Mouse (Mus musculus): ENCODE data around the gene Fignl1.

Fignl1 gene

DNA sequence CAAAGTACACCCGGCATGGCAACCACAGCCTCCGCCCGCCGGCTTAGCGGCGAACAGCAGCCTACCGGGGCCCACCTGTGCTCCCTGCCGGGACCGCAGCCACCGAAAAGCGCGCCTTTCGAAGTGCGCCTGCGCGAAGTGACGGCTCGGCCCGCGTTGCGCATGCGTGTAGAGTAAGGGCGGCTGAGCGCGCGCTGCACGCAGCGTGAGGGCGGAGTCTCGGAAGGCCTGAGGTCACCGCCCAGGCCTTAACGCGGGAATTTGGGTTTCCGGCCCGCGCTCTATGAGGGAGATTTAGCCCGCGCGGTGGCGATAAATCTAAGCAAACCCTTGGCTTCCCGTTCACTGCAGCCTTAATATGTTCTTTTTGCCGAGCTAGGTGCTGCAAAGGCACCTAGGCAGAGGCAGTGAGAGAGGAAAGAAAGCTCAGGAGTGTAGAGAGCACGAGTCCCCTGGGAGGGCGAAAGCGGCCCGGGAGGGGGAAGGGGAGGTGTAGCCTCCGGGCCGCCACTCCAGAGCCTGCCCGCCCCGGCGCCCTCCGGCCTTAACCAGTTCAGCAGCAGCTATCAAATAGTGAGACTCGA, at the start of gene Fignl1:
Gene Fignl1 (minus strand): TSS at position 143 of the 584 bp plus-strand sequence.
- DNase-seq (ENCODE audit: extremely low spot score), result peak; percentile 98

- DNase-seq (ENCODE audit: extremely low spot score), result no peak
Measured at GRCm38 (mm10) chr11:11856959-11857358, 48.2 kb upstream of the Fignl1 start.

GRCm38 (mm10) chr11:11855685-11856131, 46.9 kb upstream of the Fignl1 start:
- no peak for DNase-seq (ENCODE audit: extremely low spot score)

DNA sequence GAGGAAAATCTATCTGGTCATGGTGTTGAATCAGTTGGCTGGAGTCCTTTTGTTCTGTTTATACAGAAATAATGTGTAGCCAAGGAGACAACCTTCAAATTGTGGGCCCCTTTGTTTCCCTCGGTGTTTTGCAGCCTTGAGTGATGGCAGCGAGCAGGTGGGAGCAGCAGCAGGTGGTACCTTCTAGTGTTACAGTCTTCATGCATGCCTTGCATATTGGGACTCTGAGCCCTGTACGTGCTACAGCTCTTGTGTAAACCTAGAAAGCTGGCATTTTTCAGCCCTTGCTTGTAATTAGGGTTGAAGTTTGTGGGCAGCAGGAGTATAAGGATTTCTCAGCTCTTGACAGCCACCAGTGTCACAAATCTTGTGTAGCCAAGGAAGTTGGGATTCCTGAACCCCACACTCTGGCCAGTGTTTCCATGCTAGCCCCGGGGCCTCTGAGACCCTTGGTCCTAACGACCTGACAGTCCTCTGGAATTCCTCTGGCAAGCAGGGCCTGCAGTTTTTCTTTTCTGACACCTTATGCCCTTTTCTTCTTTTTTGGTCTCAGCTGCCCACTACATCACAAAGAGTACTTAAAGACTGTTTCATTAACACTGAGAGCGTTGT, 46.4 kb upstream of the Fignl1 start:
- peak; percentile 64 for DNase-seq (ENCODE audit: extremely low spot score)

DNA sequence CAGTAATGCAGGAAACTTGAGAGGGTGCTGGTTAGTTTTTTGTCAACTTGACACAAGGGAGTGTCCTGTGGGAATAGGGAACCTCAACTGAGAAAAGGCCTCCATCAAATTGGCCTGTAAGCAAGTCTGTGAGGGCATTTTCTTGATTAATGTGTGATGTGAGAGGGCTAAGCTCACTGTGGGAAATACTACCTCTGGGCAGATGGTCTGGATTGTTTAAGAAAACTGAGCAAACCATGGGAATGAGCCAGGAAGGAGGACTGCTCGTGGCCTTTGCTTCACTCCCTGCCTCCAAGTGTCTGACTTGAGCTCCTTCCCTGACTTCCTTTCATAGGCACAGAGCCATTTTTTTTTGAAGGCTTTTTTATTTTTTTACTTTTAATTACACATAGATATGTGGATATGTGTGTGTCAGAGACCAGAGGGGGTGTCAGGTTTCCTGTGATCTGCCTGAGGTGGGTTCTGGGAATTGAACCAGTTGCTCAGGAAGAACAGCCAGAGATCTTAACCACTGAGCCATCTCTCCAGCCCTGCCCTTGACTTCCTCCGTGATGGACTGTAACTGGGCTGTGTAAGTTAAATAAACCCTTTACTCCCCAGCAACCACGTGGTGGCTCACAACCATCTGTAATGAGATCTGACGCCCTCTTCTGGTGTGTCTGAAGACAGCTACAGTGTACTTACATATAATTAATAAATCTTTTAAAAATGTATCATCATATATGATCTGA, 45.1 kb upstream of the Fignl1 start:
- no peak for DNase-seq (ENCODE audit: extremely low spot score)

DNA sequence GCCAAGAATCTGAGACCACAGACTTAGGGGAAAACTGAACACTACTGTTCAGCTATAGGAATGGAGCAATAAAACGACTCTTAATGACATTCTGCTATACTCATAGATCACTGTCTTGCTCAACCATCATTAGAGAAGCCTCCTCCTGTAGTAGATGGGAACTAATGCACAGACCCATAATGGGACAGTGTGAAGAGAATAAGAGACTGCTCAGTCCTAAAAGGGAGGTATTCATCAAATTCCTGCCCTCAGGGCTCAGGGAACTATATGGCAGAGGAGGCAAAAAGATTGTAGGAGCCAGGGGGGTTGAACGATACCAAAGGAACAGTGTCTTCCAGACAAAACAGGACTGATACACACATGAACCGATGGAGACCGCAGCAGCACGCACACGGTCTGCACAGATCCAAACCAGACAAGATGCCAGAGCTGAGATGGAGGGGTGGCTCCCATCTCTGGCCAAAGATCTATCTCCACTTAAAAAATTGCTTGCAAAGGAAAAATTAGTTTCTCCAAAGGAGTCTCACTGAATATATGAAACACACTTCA, 43.3 kb upstream of the Fignl1 start:
- DNase-seq (ENCODE audit: extremely low spot score), result no peak

GRCm38 (mm10) chr11:11850476-11851267, 41.9 kb upstream of the Fignl1 start:
- no peak for DNase-seq (ENCODE audit: extremely low spot score)

DNA sequence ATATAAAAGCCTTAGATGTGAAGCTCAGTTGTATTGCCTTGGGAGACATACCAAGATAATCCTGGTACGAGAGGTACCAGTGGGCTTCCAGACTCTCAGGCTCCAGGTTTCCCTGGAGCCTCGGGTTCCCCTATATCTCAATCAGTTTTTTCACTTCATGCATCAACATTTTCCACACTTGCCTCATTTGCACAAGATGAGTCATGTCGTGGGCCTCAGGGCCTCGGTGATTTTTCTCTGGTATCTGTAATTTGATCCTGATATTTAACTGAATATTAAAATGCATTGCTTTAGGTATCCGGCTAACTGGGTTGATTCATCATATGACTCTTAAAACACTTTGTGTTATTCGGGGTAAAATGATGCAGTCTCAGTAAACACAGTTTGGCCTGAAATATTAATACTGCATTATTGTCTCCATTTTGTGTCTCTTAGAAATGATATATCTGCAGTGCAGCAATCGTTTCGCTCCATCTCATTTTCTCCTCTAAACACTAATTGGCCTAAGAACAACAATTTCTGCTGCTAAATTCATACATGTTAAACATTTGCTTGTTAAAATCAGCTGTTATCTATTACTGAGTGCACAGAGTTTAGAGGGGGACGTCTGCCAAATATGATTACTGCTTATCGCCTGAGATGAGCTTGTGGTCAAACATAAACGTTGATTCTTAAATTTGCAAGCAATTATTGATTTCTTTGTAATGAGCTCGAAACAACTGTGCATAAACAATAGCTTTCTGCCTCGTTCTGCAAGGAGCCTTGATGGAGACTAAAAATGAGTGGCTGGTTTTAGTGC, 41.0 kb upstream of the Fignl1 start:
- no peak for DNase-seq (ENCODE audit: extremely low spot score)

GRCm38 (mm10) chr11:11848467-11848866, 39.7 kb upstream of the Fignl1 start:
- no peak for DNase-seq (ENCODE audit: extremely low spot score)

- no peak for DNase-seq (ENCODE audit: extremely low spot score)
Measured at GRCm38 (mm10) chr11:11845044-11845443, 36.3 kb upstream of the Fignl1 start.

GRCm38 (mm10) chr11:11844367-11844971, 35.7 kb upstream of the Fignl1 start:
- peak; percentile 48 for DNase-seq (ENCODE audit: extremely low spot score)

- no peak for DNase-seq (ENCODE audit: extremely low spot score)
Measured at GRCm38 (mm10) chr11:11841590-11841989, 32.8 kb upstream of the Fignl1 start.

GRCm38 (mm10) chr11:11840746-11841145, 32.0 kb upstream of the Fignl1 start:
- DNase-seq (ENCODE audit: extremely low spot score), result no peak

GRCm38 (mm10) chr11:11839874-11840273, 31.1 kb upstream of the Fignl1 start:
- no peak for DNase-seq (ENCODE audit: extremely low spot score)

DNA sequence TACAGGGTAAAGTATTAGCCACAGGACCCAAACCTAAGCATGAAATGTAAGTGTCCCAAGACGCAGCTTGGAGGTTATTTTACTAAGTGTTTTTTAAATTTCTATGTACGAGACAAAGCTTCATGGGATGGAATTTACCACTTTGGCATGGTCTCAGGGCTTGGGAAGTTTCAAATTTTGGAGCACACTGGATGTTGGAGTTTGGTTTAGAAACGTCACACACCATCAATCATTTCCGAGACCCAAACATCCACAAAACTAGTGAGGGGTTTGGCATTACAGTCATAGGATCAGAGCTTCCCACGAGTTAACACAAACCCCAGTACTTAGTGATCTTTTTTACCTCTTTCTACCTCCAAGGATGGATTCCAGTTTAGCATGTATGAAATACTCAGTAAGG, 28.6 kb upstream of the Fignl1 start:
- DNase-seq (ENCODE audit: extremely low spot score), result no peak

- peak; percentile 46 for DNase-seq (ENCODE audit: extremely low spot score)
Measured at GRCm38 (mm10) chr11:11836713-11837370, 28.1 kb upstream of the Fignl1 start.

DNA sequence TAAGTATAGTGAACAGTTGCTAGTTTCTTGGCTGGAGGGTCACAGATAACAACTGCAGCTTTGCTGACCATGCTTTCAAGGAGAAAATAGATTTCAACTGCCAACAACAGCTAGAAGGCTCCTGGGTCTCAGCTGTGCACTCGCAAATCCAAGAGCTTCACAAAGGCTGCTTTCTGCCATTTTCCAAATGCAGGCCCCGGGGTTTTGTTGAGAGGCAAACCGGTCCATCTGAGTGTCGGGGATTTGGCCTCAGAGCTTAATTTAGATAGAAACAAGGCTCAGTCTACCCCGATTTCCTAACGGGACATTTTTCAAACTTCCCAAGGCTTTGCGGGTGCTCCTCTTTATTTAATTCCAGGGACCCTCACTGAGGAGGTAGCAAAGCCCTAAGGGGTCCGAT, 27.5 kb upstream of the Fignl1 start:
- DNase-seq (ENCODE audit: extremely low spot score), result no peak

DNA sequence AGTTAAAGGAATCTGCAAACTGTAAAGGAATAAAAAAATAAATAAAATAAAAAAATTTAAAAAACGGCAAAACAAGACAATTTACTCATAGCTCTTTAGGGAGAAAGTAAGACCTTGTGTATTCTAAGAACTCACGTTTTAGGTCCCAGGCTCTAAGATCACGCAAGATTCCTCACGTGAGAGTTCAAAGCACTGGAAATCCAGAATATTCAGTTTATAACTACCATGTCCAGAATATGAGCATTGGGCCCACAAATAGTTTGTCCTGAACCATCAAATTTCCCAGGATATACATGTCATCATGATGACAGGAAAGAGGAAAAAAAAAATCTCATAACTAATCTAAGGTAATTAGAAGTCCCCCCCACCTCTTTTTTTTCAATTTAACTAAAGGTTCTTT, 27.0 kb upstream of the Fignl1 start:
- no peak for DNase-seq (ENCODE audit: extremely low spot score)

DNA sequence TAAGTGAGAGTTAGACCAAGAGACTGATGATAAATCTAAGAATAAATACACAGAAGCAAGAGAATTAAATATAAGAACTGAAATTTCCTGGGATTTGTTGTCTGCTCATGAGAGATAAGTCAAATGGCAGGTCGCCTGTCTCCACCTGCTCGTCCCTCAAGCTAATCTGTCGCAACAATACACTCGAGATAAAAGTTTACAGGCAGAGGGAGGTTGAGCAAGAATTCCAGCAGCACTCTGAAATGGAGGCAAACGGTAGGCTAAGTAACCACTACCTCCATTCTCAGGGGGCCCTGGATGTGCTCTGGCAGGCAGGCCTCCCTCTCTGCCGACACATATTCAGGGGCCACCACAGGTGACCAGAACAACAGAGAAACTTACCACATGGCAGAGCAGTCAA, 26.6 kb upstream of the Fignl1 start:
- DNase-seq (ENCODE audit: extremely low spot score), result no peak

DNA sequence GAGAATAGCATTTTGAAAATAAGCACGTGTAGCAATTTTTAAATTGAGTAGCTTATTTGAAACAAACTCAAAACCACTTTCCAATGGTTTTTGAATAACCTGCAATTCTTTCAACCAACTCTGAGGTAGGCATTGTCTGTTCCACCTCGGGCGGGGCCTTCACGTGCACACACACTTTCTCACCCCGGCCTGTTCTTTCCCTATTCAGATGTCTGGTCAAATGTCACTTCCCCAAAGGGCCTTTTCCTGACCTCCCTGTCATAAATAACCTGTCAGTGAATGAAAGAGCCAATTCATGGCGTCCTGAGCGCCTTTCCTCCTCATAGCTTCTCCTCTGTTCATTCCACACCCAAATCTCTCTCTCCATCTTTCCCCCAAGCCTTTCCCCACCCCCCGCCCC, 24.3 kb upstream of the Fignl1 start:
- DNase-seq (ENCODE audit: extremely low spot score), result peak; percentile 76
